Mouse (Mus musculus): ENCODE data around the gene Gpn2.

Gpn2 gene

DNA sequence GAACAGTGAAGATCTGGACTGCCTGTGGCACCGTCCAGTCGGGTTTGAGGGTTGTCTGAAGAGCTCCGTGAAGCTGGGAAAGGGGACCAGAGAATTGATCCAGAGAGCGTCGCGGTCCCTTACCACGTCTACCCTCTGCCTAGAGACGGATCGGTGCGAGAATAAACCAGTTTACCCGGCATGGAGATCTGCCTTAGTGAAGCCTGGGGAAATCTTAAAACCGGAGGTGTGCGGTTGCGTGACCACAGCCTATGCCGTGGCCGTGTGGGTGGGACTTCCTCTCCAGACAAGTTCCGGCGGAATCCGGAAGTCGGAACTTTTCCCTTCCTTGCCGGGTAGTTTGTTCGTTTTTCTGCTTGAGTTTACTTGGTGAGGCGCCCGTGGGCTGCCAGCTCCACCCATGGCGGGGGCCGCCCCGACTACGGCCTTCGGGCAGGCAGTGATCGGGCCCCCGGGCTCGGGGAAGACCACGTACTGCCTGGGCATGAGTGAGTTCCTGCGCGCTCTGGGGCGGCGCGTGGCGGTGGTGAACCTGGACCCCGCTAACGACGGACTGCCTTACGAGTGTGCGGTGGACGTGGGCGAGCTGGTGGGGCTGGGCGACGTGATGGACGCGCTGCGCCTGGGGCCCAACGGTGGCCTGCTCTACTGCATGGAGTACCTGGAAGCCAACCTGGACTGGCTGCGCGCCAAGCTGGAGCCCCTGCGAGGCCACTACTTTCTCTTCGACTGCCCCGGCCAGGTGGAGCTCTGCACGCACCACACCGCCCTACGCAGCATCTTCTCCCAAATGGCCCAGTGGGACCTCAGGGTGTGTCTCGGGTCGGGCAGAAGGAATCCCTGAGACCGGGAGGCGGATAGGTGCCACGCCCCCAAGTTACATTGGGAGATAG, at the start of gene Gpn2:
Gene Gpn2 (plus strand): TSS at position 304 of the 893 bp plus-strand sequence.
- peak; percentile 86 for DNase-seq

DNA sequence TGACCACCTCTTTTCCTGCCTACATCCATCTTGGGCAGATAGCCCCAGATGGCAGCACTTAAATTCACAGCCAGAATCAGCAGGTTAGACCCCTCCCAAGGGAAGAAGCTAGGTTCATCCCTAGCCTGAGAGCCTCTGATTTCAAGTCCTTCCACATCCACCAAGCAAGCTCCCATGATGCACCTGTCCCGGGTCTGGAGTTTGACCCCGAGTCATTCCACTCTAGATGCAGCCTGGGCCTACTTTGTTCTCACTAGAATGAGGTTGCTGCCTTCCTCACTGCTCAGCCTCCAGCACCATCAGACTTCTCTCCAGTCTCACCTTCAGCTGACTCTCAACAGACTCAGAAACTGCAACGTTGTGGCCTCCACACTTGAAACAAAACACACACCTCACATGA, 48.1 kb upstream of the Gpn2 start:
- DNase-seq, result peak; percentile 59

DNA sequence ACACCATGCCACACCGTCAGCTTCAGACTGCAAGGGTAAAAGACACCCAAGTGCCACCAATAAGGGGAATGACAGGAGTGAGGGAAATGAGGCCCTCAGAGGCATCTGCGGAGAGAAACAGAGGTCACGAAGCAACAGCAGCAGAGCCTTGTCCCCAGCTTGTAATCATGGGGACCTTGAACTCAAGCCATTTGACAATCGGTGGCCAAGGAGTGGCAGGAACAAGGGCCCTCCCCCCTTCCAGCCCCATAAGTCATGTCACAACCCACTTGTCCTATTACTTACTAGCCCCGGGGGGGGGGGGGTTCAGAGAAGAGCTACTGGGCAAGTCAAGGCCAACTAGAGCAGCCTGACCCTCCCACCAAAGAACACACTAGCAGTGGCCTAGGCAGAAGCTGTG, 47.5 kb upstream of the Gpn2 start:
- no peak for DNase-seq

DNA sequence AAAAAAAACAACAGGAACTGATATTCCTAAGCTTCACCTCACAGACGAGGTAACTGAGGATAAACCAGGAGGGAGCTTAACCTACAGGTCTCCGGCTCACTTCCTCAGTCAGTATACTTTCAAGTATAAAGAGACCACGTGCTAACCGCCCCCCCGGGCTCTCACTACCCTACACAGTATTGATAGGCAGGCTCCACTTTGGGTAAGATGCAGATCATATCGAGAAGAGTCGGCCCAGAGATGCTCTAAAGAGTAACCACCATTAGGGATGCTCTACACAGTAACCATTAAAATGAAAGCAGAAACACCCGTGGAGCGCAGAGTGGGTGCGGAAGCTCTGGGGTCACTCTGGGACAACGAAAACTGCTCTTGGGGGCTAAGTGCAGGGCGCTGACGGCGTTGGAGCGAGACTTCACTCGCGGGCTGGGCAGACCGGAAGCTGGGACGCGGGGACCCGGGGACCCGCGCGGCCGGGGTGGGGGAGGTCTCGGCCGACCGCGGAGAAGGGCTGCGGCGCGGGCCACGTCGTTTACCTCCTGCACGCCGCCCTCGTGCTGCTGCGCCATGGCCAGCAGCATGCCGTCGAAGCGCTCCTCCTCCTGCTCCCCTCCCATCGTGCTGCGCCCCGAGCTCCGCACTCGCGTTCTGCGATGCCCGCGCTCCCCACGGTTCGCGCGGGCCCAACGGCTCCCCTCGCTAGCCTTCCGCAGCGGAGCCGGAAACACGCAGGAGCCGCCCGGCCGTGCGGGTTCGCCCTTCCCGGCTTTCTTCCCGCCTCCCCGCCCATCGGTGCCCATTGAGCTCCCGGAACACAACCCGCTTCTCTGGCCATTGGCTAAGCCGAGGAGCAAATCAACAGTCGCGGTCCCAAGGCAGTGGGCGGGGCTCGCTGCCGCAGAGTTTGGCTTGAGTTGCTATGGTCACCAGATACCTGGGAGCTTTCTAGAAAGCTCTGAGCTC, 38.6 kb upstream of the Gpn2 start, which contains the start of gene Nudc:
Gene Nudc (minus strand): TSS at position 725 of the 960 bp plus-strand sequence.
- peak; percentile 98 for DNase-seq

DNA sequence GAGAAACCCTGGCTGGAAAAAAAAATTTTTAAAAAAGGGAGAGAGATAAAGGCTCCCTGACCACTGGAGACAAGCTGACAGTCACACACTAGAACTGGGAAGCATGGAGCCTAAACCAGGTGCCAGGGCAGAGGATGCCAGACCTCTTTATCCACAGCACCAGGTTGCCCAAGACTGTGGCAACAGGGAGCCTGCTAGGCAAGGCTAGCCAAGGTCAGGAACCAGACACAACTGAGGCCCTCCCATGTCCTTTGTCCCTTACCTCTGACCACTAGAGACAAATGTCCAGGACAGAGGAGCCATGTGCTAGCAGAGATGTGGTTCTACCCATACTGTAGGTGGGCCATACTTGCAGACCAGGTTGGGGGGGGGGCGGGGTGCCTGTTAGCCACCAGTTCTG, 32.1 kb upstream of the Gpn2 start:
- no peak for DNase-seq

DNA sequence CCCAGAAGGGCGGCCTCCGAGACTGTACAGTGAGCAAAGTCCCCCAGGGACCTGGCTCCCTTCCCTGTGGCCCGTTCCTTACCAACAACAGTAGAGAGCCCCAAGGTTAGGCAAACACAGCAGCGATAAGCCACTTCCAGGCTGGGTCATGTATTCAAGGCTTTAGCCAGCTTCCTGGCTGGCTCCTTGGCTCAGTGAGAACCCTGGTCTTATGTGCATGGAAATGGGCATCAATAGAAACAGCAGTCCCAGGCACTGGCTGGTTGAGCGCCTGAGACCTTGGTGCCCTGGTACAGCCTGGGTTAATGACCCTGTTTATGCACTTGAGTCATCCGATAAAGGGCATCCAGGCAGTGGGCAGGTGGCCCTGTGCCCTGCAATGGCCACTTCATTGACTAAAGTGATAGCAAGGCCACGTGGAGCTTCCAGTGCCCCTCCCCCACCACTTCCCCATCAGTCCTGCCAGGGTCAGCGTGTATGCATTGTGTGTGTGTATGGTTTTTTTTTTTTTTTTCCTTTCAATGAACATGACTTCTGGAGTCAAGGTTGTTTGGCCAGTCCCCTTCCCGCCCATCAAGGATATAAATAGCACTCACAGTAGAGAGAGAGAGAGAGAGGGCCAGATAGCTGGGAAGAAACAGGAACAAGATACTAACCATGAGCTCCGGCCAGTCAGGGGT, 31.3 kb upstream of the Gpn2 start, which contains the start of gene Nr0b2:
Gene Nr0b2 (plus strand): TSS at position 609 of the 680 bp plus-strand sequence.
- DNase-seq, result peak; percentile 53

DNA sequence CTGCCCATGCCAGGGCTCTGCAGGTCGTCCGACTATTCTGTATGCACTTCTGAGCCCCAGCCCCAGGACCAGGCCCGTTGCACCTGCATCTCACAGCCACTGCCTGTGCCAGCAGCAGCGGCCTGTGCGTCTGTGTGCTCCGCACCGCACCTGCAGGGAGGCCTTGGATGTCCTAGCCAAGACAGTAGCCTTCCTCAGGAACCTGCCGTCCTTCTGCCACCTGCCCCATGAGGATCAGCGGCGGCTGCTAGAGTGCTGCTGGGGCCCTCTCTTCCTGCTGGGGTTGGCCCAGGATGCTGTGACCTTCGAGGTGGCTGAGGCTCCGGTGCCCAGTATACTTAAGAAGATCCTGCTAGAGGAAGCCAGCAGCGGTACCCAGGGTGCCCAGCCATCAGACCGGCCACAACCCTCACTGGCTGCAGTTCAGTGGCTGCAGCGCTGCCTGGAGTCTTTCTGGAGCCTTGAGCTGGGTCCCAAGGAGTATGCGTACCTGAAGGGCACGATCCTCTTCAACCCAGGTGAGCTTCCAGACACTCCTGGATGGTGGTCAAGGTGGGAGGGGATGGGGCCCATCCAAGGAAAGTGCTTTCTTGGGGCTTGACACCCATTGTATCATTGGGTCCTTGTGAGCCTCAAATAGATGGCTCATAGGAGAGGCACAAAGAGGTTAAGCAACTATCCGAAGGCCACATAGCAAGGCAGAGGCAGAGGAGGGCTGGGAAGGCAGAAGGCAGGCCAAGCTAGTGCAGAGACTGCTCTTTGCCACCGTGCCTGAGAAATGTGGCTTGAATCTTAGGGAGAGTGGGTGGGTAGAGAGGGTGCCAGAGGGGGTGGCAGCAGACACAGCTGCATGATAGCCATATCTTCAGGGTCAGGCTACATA, 30.5 kb upstream of the Gpn2 start:
- DNase-seq, result no peak

DNA sequence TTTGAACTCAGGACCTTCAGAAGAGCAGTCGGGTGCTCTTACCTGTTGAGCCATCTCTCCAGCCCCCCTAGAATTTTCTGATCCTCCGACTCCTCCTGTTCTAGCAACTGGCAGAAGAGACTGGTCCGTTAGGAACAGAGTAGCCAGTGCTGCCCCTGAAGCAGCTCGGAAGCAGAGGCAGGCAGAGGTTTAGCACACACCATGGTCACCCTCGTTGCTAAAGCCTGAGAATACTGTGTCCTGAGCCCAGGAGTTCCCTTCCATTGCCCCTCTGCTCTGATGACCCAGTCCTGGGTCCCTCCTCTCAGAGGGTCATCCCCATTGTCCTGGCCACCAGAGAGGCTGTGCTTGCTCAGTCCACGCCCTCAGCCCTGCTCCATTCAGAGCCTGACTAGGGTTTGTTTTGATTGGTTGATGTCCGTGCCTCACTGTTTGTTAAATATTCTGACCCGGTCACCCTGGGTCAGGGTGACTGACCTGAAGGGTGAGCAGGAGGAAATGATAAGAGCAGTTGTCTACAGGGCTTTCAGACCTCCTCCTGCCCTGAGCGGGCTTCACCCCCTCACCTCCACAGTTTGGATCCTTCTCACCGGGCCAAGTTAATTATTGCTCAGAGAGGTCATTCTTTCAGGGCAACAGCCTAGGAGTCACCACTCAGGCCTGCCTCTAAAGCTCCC, 27.0 kb upstream of the Gpn2 start:
- peak; percentile 89 for DNase-seq

DNA sequence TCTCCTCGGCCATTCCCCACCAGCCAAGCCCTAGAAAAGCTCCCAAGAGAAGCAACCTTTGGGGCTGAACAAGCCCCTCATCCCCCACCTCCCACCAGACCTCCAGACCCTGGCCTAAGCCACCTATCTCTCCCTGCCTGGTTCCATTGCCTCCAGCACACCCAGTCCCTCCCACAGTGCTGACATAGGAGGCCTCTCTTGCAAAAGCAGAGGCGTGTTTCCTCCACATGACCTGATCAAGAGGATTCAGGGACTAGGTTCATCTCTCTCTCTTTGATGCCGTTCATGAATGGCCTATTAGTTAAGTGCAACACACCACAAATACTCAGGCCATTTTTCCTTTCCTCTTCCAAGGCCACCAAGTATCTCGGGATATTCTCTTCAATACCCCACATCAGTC, 24.3 kb upstream of the Gpn2 start:
- DNase-seq, result no peak

DNA sequence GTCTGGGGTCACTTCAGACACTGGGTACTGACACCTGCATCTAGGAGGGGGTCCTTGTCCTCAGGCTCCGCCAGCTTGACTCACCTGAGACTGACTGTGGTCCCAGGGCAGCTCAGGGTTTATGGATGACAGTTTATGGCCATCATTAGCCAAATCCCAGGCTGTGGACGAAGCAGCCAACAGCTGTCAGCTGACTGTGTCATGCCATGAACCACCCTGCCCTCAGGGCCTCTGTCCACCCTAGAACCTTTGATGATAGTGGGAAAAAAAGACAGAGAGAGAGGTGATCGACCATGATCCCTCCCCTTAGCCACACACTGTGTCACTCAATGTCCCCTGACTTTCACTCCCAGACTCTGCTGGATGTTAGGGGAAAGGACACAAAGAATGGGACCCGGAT, 22.5 kb upstream of the Gpn2 start:
- no peak for DNase-seq

DNA sequence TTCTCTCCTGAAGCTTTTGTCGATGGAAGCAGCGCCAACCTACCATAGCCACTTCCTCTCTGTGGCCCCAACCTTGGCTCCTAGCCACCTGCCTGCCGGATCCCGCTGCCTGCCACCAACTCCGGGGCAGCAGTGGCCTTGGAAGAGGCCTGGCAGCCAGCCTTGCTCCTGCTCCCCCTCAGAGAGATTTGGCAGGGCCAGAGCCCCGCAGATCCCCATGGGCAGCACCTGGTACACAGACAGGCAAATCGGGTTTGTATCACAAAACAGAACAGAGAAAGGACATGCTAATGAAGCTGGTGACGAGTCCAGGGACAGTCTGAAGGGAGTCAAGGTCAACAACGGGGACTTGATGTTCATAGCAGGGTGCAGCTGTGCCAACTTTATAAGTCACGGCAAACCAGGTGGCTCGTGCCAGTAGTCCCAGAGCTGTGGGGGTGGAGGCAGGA, 21.0 kb upstream of the Gpn2 start:
- peak; percentile 80 for DNase-seq

DNA sequence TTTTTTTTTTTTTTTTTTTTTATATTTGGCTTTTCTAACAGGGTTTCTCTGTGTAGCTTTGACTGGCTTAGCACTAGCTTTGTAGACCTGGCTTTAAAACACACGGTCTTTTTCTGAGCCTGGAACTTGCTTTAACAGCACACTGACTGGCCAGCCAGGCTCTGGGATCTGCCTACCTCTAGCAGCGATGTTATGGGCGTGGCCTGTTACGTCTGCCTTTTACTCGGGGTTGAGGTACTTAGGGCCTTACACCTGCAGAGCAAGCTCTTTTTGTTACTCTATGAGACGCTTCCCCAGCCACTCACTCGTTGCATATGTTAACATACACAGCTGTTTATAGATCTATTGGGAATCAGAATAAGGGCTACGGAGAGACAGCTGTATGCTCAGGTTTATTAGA, 16.9 kb upstream of the Gpn2 start:
- peak; percentile 31 for DNase-seq

DNA sequence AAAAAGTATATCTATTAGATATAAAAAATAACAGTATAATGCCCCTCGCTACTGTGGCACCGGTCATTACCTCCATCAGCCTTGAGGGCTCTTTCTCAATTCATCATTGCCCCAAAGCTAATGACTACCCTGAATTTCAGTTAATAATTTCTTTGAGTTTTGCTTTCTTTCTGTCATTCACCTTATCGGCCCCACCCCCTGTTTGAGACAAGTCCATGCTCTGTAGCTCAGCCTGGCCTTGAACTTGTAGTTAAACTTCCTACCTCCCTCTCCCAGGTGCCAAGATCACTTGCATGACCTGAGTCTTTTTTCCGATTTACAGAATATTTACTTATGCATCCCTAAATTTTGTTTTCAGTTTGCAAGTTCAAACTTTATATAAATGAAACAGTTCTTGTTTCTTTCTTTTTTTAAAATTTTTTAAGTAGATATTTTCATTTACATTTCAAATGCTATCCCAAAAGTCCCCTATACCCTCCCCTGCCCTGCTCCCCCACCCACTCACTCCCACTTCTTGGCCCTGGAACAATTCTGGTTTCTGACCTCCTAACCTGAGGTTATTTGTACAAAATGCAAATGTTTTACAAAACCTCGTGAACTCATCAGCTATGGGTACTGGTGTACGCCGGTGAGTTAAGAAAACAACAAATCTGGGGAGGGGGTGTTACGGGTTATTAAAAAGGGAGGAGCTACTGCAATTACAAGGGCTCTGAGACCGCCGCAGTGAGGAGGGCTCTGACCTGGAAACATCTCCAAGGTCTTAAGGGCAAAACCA, 14.7 kb upstream of the Gpn2 start:
- peak; percentile 79 for DNase-seq

DNA sequence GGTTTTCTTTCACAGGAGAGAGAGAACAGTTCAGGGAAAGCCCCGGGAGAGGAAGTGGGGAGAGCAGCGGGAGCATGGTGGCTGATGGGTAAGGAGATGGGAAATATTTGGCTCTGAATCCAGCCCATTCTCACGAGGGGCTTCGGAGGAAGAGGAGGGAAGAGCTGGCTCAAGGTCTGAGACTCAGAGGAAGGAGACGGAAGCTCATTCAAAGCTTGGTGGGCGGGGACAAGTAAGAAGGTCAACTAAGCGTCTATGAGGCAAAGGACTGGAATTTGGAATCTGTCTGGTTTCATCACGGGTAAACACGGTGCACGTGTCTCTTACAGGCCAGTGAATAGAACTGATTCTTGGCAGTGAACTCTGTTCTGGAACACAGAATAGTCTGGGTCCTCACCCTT, 14.1 kb upstream of the Gpn2 start:
- DNase-seq, result peak; percentile 93

DNA sequence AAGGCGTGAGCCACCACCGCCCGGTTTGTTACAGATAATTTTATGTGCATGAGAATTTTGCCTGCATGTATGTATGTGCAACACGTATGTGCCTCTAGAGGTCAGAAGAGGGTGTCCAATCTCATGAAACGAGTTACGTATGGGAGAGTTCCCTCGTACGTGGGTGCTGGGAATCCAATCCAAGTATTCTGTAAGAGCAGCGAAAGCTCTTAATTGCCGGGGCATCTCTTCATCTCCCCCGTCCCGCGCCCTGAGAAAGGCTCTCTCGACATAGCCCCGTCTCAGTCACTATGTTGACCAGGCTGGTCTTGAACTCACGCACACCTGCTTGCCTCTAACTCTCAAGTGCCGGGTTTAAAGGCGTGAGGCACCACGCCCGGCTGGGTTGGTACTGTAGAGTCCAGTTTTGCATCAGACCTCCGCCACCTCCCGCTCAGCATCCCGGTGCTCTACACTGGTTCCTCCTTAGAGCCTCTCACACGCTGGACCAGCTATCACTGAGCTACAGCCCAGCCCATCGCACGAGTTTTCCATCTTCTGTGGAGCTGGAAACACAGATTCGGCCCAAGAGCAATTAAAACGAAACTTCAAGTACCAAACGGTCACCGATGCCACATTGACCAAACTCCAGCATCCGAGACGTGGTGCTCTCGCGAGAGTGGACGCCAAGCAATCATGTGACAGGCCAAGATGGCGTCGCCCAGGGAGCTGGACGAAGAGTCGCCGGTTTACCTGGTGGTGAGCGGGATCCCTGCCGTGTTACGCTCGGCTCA, 9.9 kb upstream of the Gpn2 start, which contains the start of gene Gpatch3:
Gene Gpatch3 (plus strand): TSS at position 676 of the 773 bp plus-strand sequence.
- DNase-seq, result peak; percentile 95

DNA sequence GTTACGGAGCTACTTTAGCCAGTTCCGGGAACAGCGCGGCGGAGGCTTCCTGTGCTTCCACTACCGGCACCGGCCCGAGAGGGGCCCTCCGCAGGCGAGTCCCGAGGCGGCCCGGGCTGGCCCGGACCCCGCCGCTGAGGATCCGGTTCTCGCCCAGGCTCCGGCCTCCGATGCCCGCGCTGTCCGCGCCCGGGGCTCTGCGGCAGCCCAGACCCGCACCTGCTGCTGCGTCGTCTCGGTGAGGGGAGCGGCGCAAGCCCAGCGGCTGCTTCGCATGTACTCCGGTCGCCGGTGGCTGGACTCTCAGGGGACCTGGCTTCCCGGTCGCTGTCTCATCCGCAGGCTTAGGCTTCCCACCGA, 9.3 kb upstream of the Gpn2 start:
- DNase-seq, result no peak

DNA sequence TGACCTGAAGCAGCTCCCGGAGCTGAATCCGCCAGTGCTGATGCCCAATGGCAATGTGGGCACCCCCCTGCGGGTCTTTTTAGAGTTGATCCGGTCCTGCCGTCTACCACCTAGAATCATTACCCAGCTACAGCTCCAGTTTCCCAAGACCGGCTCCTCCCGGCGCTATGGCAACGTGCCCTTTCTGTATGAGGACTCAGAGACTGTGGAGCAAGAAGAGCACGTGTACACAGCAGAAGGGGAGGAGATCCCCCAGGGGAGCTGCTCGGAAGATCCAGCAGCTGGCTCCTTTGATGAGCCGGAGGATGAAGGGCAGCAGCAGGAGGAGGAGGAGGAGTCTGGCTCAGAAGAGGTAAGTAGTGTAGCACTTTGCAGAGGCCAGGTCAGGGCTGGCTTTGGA, 6.2 kb upstream of the Gpn2 start:
- DNase-seq, result no peak

DNA sequence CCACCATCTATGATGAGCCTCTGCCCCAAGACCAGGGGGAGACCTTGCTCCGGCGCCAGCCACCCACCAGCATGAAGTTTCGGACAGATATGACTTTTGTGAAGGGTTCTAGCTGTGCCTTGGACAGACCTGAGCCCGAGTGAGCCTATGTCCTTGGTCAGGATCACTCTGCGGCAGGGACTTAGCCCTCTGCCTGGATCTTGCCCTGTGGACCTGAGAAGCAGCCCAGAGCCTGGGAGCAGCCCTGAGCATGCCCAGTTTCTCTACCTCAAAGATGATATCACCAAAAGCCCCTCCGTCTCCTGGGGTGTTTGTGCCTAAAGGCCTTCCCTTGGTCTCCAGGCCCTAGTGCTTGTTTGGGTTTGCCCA, 488 bp upstream of the Gpn2 start:
- DNase-seq, result peak; percentile 43

DNA sequence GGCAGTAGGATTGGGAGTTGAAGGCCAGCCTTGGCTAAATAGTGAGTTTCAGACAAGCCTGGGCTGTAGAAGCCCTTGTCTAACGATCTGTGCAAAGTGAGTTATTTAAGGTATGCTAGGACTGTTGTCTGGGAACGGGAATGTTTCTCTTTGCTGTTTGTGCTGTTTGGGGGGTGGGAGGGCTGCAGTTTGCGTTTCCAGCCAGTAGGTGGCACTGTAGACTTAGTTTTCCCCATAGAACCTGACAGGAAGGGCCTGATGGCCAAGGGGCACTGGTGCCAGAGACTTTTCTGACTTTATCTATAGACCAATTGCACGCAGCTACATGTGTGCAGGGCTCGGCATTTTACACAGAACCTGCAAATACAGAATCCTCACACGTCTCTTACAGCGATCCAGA, 8.4 kb downstream of the Gpn2 start:
- DNase-seq, result peak; percentile 76

DNA sequence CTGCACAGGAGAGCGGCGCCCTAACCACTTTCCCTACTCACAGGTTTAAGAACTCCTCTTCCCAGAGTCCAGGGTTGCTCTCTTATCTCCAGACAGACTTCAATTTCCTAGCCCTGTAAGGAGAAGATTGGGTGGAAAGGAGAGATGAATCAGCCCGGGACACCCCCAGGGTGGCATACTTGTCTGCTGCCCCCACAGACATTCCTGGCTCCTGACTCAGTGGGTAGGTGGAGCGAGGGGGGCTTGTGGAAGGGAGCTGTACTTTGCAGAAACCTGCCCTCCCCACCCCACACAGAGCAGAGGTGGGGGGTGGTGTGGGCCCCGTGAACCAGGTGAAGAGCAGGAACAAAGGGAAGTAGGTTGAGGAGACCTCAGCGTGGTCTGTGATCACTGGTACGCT, 11.4 kb downstream of the Gpn2 start:
- DNase-seq, result no peak
